Mouse (Mus musculus): ENCODE data around the gene Dap. TPM values are rescaled to one million over a fixed set of nuclear protein-coding genes. Genes with fewer than 3 reads are reported as not detected.

The Dap gene
- polyA plus RNA-seq, 1 experiment from 2014 or later = 33.4 TPM

GRCm38 (mm10) chr15:31253963-31254362 is 29.8 kb downstream of the Dap start:
- no peak overlapping the region for H3K9ac ChIP-seq
- H3K9me3 ChIP-seq = no peaks in the 10 kb centered on the region
- H3K4me3 ChIP-seq = no peak overlapping the region
- no peak overlapping the region for H3K4me2 ChIP-seq
- no peaks in the 10 kb centered on the region for H3K27me3 ChIP-seq
- H3K27ac ChIP-seq (replicated peaks) = no peak overlapping the region
- no peaks in the 10 kb centered on the region for H3K36me3 ChIP-seq
- peaks cover 25% of the 10 kb centered on the region for H3K4me1 ChIP-seq (replicated peaks)
- WGBS = 85% methylated on average over 4 of the region's 4 CpGs
- no peak for ATAC-seq (ENCODE audit: low read depth)

GRCm38 (mm10) chr15:31254939-31255535 is 30.9 kb downstream of the Dap start:
- no peak overlapping the region for H3K4me2 ChIP-seq
- H3K27ac ChIP-seq (replicated peaks) = no peak overlapping the region
- ATAC-seq (ENCODE audit: low read depth) = no peak
- WGBS = 86% methylated on average over 9 of the region's 9 CpGs
- no peak overlapping the region for H3K4me3 ChIP-seq
- H3K4me1 ChIP-seq (replicated peaks) = peaks cover 22% of the 10 kb centered on the region
- H3K27me3 ChIP-seq = no peaks in the 10 kb centered on the region
- H3K9ac ChIP-seq = no peak overlapping the region
- H3K36me3 ChIP-seq = no peaks in the 10 kb centered on the region
- no peaks in the 10 kb centered on the region for H3K9me3 ChIP-seq

- no peak overlapping the region for H3K4me2 ChIP-seq
- H3K36me3 ChIP-seq = no peaks in the 10 kb centered on the region
- H3K27me3 ChIP-seq = no peaks in the 10 kb centered on the region
- H3K4me1 ChIP-seq (replicated peaks) = peaks cover 14% of the 10 kb centered on the region
- no peak overlapping the region for H3K4me3 ChIP-seq
- no peak overlapping the region for H3K9ac ChIP-seq
- no peak for ATAC-seq (ENCODE audit: low read depth)
- no peak overlapping the region for H3K27ac ChIP-seq (replicated peaks)
- no peaks in the 10 kb centered on the region for H3K9me3 ChIP-seq
- WGBS = 84% methylated on average over 6 of the region's 6 CpGs
Measured at GRCm38 (mm10) chr15:31255762-31256161, 31.6 kb downstream of the Dap start.

- 93% methylated on average over 1 of the region's 1 CpGs for WGBS
- Histone ChIP-seq H3K36me3 (no peaks in the 10 kb centered on the region), H3K27me3 (no peaks in the 10 kb centered on the region), H3K9me3 (no peaks in the 10 kb centered on the region), H3K4me1 (replicated peaks) (peaks cover 10% of the 10 kb centered on the region; the same call in 1 of the 2 replicates), H3K9ac (no peak overlapping the region), H3K4me2 (no peak overlapping the region), H3K27ac (replicated peaks) (no peak overlapping the region), H3K4me3 (no peak overlapping the region)
- no peak for ATAC-seq (ENCODE audit: low read depth)
Measured at GRCm38 (mm10) chr15:31257329-31257728, 33.2 kb downstream of the Dap start.

- no peaks in the 10 kb centered on the region for H3K36me3 ChIP-seq
- no peak overlapping the region for H3K27ac ChIP-seq (replicated peaks)
- H3K4me1 ChIP-seq (replicated peaks) = peaks cover 10% of the 10 kb centered on the region; the same call in 1 of the 2 replicates
- no peak overlapping the region for H3K4me3 ChIP-seq
- 73% methylated on average over 21 of the region's 21 CpGs for WGBS
- H3K27me3 ChIP-seq = no peaks in the 10 kb centered on the region
- H3K9ac ChIP-seq = no peak overlapping the region
- no peak overlapping the region for H3K4me2 ChIP-seq
- no peaks in the 10 kb centered on the region for H3K9me3 ChIP-seq
- ATAC-seq (ENCODE audit: low read depth) = no peak
Measured at GRCm38 (mm10) chr15:31258029-31258692, 34.0 kb downstream of the Dap start.

GRCm38 (mm10) chr15:31258693-31259439 is 34.8 kb downstream of the Dap start:
- ATAC-seq (ENCODE audit: low read depth) = no peak
- H3K36me3 ChIP-seq = no peaks in the 10 kb centered on the region
- H3K4me3 ChIP-seq = no peak overlapping the region
- H3K9ac ChIP-seq = no peak overlapping the region
- no peak overlapping the region for H3K4me2 ChIP-seq
- H3K27ac ChIP-seq (replicated peaks) = no peak overlapping the region
- peaks cover 10% of the 10 kb centered on the region; the same call in 1 of the 2 replicates for H3K4me1 ChIP-seq (replicated peaks)
- H3K9me3 ChIP-seq = no peaks in the 10 kb centered on the region
- no peaks in the 10 kb centered on the region for H3K27me3 ChIP-seq
- WGBS = 86% methylated on average over 18 of the region's 18 CpGs

- no peak for ATAC-seq (ENCODE audit: low read depth)
- WGBS = 87% methylated on average over 10 of the region's 10 CpGs
Measured at GRCm38 (mm10) chr15:31261094-31261493, 37.0 kb downstream of the Dap start.

GRCm38 (mm10) chr15:31262361-31262760 is 38.2 kb downstream of the Dap start:
- H3K9me3 ChIP-seq = no peaks in the 10 kb centered on the region
- H3K4me3 ChIP-seq = no peak overlapping the region
- H3K9ac ChIP-seq = no peak overlapping the region
- H3K4me1 ChIP-seq (replicated peaks) = 0 out of 2 replicates have a peak, but pooled peaks cover 1% of the 10 kb centered on the region
- no peaks in the 10 kb centered on the region for H3K27me3 ChIP-seq
- no peaks in the 10 kb centered on the region for H3K36me3 ChIP-seq
- H3K4me2 ChIP-seq = no peak overlapping the region
- ATAC-seq (ENCODE audit: low read depth) = no peak
- WGBS = 71% methylated on average over 9 of the region's 9 CpGs
- no peak overlapping the region for H3K27ac ChIP-seq (replicated peaks)

More at GRCm38 (mm10) chr15:31261094-31261493, 37.0 kb downstream of the Dap start:
- Histone ChIP-seq H3K9ac (no peak overlapping the region), H3K4me1 (replicated peaks) (peaks cover 10% of the 10 kb centered on the region; the same call in 1 of the 2 replicates), H3K4me3 (no peak overlapping the region), H3K9me3 (no peaks in the 10 kb centered on the region), H3K27ac (replicated peaks) (no peak overlapping the region), H3K27me3 (no peaks in the 10 kb centered on the region), H3K36me3 (no peaks in the 10 kb centered on the region), H3K4me2 (no peak overlapping the region)

GRCm38 (mm10) chr15:31264827-31265226 is 40.7 kb downstream of the Dap start:
- WGBS = 29% methylated on average over 6 of the region's 6 CpGs
- no peaks in the 10 kb centered on the region for H3K36me3 ChIP-seq
- H3K4me3 ChIP-seq = no peak overlapping the region
- H3K4me2 ChIP-seq = no peak overlapping the region
- no peaks in the 10 kb centered on the region for H3K27me3 ChIP-seq
- H3K9ac ChIP-seq = no peak overlapping the region
- no peak overlapping the region for H3K27ac ChIP-seq (replicated peaks)
- ATAC-seq (ENCODE audit: low read depth) = peak; percentile 92
- H3K9me3 ChIP-seq = no peaks in the 10 kb centered on the region
- H3K4me1 ChIP-seq (replicated peaks) = no peaks in the 10 kb centered on the region

- 92% methylated on average over 8 of the region's 8 CpGs for WGBS
Measured at GRCm38 (mm10) chr15:31265404-31265803, 41.3 kb downstream of the Dap start.

GRCm38 (mm10) chr15:31265845-31266244 is 41.7 kb downstream of the Dap start:
- WGBS = 91% methylated on average over 12 of the region's 12 CpGs
- Histone ChIP-seq H3K36me3 (no peaks in the 10 kb centered on the region), H3K27ac (replicated peaks) (no peak overlapping the region), H3K4me3 (no peak overlapping the region), H3K4me1 (replicated peaks) (no peaks in the 10 kb centered on the region), H3K27me3 (no peaks in the 10 kb centered on the region), H3K9ac (no peak overlapping the region), H3K4me2 (no peak overlapping the region), H3K9me3 (no peaks in the 10 kb centered on the region)
- no peak for ATAC-seq (ENCODE audit: low read depth)

More at GRCm38 (mm10) chr15:31265404-31265803, 41.3 kb downstream of the Dap start:
- Histone ChIP-seq H3K4me2 (no peak overlapping the region), H3K4me3 (no peak overlapping the region), H3K9me3 (no peaks in the 10 kb centered on the region), H3K27me3 (no peaks in the 10 kb centered on the region), H3K27ac (replicated peaks) (no peak overlapping the region), H3K4me1 (replicated peaks) (no peaks in the 10 kb centered on the region), H3K9ac (no peak overlapping the region), H3K36me3 (no peaks in the 10 kb centered on the region)
- ATAC-seq (ENCODE audit: low read depth) = peak; percentile 54

- Histone ChIP-seq H3K27ac (replicated peaks) (no peak overlapping the region), H3K4me1 (replicated peaks) (no peaks in the 10 kb centered on the region), H3K4me3 (no peak overlapping the region), H3K4me2 (no peak overlapping the region), H3K9ac (no peak overlapping the region), H3K27me3 (no peaks in the 10 kb centered on the region), H3K36me3 (no peaks in the 10 kb centered on the region), H3K9me3 (no peaks in the 10 kb centered on the region)
- 83% methylated on average over 6 of the region's 6 CpGs for WGBS
- no peak for ATAC-seq (ENCODE audit: low read depth)
Measured at GRCm38 (mm10) chr15:31268148-31268547, 44.0 kb downstream of the Dap start.

Data from neural tube, embryonic 13.5 days (tissue).